Mouse (Mus musculus) skeletal muscle tissue, adult 2 months (tissue): ENCODE data around the gene Atg9b.

ENCODE experiments used
- DNase-seq: peaks from one replicate; pipeline ENCODE4 v3.0.0-alpha.2; 2012; ENCODE audit warnings: low read depth, low spot score

Atg9b gene

DNA sequence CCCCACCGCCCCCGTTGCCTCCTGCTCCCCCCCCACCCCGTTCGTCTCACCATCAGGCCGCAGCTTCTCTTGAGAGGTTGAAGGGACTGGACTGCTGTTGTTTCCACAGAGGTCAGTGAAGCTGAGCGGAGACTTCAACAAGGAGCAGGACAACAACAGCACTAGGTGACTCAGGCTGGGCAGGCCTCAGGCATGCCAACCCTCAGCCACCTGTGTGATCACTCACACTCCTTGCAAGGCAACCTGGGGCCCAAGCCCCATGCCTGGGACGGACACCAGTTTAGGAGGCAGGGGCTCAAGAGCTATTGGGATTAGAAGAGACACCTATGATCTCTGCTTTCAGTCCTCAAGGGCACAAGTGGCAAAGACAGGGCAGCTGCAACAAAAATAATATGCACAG is at the start of gene Atg9b:
Atg9b (minus strand) TSS at position 280 of the 400 bp plus-strand sequence.
- no peak for DNase-seq

DNA sequence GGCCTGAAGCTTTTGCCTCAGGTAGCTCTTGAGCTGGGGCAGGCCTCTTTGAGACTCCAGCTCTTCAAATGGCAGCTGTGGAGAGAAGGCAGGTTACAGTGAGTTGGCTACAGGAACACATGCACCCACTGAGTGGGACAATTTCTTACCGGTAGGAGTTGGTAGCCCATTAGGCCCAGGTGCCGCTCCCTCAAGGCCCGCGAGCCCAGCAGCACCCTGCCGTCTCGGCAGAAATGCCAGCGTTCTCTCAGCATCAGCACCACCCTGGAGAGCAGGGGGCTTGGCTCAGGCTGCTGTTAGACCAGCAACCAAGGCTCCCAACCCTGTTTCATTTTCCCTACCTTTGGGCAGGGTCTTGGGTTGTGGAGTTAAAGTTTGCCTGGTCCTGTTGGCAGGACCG is 49.2 kb upstream of the Atg9b start:
- DNase-seq: no peak

GRCm38 (mm10) chr5:24433993-24434392 is 42.0 kb upstream of the Atg9b start:
- DNase-seq: no peak

GRCm38 (mm10) chr5:24428596-24428995 is 36.7 kb upstream of the Atg9b start:
- no peak for DNase-seq

DNA sequence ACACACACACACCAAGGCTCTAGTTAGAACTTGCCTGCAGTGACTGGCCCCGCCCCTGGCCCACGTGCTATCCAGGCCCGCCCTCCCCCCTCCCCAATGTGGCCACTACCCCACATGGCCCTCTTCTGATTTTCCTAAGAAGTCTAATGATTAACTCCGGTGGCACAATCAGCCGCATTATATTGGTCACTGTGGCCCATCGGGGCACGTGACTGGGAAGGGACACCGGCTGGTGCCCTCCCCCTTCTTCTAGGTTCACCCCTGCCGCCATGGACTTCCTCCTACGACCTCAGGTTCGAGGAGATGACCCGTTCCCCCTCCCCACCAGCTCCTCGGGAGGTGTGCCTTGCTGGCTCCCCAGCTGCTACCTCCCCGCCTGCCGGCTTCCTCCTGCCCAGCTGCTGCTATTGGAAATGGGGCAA is 36.0 kb upstream of the Atg9b start:
- no peak for DNase-seq

DNA sequence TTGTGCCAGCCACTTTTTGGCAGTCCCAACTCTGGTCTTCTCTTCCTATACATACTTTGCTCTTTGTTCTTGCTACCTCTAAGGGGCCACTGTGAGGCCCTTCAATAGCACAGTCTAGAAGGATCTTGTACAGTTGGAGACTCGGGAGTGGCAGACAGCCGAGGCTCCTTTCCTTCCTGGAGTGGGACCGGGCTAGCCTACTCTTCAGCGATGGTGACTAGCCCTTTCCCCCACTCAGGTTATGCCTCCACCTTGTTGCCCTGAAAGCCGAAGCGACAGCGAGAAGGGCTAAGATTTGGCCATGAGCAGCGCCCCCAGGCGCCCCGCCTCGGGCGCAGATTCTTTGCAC is 35.3 kb upstream of the Atg9b start:
- DNase-seq: no peak

GRCm38 (mm10) chr5:24426556-24427284 is 34.8 kb upstream of the Atg9b start:
- no peak for DNase-seq

- DNase-seq: no peak
Measured at GRCm38 (mm10) chr5:24426037-24426432, 34.1 kb upstream of the Atg9b start.

- peak; percentile 24 for DNase-seq
Measured at GRCm38 (mm10) chr5:24425421-24426036, 33.6 kb upstream of the Atg9b start.

GRCm38 (mm10) chr5:24424861-24425411 is 33.0 kb upstream of the Atg9b start:
- DNase-seq: peak; percentile 75

- DNase-seq: no peak
Measured at GRCm38 (mm10) chr5:24424004-24424781, 32.2 kb upstream of the Atg9b start.

- peak; percentile 99 for DNase-seq
Measured at GRCm38 (mm10) chr5:24423129-24424003, 31.4 kb upstream of the Atg9b start, which contains the start of the genes Cdk5 and Slc4a2. TSS of gene Cdk5 (minus strand) at chr5:24423530. TSS of gene Slc4a2 (plus strand) at chr5:24423837.

GRCm38 (mm10) chr5:24420381-24420780 is 28.4 kb upstream of the Atg9b start:
- DNase-seq: no peak

DNA sequence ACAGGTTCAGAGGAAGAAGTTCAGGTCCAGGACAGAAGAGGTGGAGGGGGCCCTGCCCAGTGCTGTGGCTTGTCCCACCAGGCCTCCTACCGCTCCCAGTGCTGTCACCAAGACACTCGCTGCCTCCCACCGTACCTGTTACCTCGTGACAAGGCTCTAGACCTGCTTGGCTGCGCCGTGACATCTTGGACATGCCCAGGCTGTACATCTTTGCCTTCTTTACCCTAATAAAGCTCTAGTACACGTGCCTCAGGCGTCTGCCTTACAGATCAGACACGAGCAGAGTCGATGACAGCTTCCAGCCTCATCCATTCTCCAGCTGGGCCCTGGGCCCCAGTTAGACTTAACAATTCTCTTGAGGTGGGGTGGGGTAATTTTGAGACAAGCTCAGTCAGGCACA is 25.6 kb upstream of the Atg9b start:
- no peak for DNase-seq

DNA sequence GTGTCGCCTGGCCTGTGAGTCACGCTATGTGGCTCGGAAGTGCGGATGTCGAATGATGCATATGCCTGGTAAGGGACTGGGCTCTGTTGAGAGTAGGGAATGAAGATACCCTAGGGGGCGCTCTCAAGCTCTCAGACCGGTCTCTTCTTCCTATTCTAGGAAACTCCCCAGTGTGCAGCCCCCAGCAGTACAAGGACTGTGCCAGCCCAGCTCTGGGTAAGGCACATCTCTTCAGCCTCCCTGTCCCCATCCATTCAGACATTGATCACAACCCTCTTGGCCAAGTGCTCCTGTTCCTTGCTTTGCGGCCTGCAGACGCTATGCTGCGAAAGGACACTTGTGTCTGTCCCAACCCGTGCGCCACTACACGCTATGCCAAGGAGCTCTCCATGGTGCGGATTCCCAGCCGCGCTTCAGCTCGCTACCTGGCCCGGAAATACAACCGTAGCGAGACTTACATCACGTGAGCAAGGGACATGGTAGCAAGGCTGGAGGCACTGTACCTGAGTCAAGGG is 24.3 kb upstream of the Atg9b start:
- no peak for DNase-seq

DNA sequence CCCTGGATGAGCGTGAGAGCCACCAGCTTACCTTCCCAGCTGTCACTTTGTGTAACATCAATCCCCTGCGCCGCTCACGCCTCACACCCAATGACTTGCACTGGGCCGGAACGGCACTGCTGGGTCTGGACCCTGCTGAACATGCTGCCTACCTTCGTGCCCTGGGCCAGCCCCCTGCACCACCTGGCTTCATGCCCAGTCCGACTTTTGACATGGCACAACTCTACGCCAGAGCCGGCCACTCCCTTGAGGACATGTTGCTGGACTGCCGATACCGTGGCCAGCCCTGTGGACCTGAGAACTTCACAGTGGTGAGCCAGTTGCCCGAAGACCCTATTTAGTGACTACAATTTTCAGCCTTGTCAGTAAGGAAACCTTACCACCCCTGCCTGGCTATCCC is 22.0 kb upstream of the Atg9b start:
- no peak for DNase-seq

DNA sequence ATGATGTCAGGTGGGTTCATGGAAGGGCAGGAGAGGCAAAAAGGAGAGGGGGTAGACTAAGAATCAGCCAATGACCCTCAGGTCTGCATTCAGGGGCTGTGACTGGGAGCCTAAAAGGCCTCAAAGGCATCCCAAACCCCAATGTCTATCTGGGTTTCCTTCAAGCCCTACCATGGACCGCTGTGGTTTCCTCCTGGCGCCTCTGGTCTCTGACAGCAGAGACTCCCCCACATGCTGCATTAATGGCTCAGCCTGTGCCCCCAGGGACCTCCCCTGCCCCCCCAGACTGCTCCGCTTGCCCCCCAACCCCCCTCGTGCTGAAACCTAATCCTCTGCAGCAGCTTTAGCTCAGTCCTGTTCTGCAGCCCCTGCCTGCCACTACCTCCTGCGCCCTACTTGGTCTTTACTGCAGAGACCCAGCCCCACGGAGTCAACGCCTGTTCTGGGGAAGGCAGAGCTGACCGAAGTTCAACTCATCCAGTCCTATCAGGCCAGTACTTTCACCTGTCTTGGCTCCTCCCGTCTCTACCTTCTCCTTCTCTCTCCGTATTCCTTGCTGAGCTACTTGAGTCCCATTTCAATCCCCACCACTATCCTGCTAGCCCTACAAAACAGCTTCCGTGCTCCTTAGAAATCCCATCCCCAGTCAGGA is 21.2 kb upstream of the Atg9b start, which contains the start of gene Asic3:
Asic3 (plus strand) TSS at position 351 of the 652 bp plus-strand sequence.
- no peak for DNase-seq

- no peak for DNase-seq
Measured at GRCm38 (mm10) chr5:24412063-24412462, 20.1 kb upstream of the Atg9b start.

GRCm38 (mm10) chr5:24409466-24409865 is 17.5 kb upstream of the Atg9b start:
- DNase-seq: no peak

- no peak for DNase-seq
Measured at GRCm38 (mm10) chr5:24408651-24409050, 16.7 kb upstream of the Atg9b start.
